Mouse (Mus musculus): ENCODE results near the gene Arhgef28.

The Arhgef28 gene

DNA sequence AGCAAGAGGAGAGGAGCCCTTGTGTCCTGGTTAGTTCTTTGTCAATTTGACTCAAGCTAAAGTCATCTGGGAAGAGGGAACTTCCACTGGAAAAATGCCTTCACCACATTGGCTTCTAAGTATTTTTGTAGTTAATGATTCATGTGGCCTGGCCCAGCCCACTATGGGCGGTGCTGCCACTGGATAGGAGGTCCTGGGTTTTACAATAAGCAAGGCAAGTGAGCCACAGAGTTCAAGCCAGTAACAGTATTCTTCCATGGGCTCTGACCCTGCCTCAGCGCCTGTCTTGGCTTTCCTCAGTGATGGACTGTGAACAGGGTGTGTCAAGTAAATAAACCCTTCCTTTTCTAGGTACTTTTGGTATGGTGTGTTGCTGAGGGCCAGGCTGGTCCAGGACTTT, 229.6 kb downstream of the Arhgef28 start:
- DNase-seq (ENCODE audit: extremely low read depth, insufficient read length, low spot score): peak; percentile 49

DNA sequence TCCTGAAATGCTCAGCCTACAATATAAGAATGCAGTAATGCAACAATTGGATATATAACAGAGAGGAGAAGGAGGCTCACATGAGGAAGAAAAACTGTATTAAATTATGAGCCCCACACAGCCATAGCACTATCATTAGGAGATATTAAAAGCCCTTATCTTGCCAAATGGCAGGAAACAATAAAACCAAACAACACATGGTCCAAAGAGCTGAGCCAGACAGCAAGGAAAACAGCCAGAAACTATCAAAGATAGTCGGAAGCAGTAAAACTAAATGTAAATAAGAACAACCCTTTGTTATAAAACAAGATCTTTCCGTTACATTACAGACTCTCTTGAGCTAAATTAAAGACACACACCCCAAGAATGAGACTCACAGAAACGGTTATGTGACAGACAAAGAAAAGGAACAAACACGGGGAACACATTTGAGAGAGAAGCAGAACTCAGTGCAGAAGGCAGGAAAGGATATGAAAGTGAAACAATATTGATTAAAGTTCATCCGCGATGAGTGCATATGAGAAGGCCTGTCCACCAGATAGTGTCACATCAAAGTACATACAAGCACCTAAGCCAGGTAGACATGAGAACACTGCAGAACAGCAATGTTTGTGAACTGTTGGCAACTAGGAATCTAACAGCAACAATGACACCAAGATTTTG, 231.6 kb downstream of the Arhgef28 start:
- DNase-seq (ENCODE audit: extremely low read depth, insufficient read length, low spot score): no peak

DNA sequence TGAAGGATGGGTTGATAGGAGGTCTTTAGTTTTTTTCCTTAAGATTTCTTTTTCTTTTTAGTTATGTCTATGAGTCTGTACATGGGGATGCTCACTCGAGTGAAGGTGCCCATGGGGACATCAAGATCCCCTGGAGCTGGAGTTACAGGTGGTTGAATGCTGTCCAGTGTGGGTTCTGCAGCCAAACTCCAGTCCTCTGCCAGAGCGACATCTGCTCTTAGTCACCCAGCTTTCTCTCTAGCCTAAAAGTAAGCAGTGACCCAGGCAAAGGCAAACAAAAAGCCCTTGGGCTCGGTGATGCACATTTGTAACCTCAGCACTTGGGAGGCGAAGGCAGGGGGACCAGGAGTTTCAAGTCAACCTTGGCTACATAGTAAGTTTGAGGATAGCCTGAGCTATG, 232.3 kb downstream of the Arhgef28 start:
- DNase-seq (ENCODE audit: extremely low read depth, insufficient read length, low spot score): no peak

DNA sequence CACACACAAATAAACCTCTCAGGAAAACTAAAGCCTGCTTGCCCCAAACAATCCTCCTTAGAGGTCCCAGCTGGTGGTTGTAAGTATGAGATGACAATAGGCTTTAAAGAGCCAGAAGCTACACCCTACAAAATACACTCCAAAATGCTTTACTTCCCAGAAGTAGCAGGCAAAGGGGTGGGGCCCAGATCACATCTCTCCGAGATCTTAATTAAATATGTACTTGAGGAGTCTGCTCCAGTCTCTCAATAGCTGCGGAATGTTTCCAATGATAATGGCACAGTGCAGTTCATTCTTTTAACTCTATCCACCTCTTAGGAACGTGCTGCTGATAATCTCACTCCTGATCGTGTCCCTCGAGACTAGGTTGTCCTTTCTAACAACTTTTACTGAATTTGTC, 240.2 kb downstream of the Arhgef28 start:
- DNase-seq (ENCODE audit: extremely low read depth, insufficient read length, low spot score): no peak

DNA sequence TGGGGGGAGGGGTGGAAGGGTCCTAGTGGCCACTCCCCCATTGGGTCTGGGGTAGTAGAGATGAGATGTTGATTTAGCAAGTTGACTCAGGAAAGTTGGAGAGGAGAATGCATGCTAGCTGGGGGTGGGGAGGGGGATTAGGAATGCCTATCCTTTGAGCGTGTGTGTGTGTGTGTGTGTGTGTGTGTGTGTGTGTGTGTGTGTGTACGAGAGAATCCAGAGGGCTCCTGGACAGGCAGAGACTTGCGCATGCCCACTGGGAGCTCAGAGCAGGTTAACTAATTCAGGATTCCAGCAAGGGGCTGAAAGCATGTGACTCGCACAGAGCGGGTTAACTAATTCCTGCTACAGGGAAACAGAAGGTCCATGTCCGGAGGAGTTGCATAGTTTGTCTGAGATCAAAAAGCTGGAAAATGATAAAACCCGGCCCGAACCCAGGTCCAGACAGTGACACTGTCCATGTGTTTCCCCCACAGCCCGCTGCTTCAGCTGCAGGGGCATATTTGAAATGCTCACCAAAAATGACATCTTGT, 241.3 kb downstream of the Arhgef28 start:
- no peak for DNase-seq (ENCODE audit: extremely low read depth, insufficient read length, low spot score)

DNA sequence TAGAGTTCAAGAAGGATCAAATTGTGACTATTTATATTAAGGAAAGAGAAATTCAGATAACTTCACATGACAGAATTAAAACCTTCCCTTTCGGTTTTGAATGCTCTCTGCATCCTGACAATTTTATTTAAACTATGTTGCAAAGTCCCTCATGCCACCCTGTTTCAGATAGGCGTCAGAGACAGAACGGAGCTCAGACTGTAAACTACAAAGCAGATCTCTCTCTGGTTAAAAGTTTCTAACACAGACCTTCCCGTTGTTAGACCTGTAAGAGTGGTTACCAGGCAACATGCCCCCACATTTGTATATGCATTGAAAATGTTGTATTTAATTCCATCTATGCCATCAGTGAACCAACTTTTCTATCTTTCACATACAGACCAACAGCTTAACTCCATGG, 246.1 kb downstream of the Arhgef28 start:
- DNase-seq (ENCODE audit: extremely low read depth, insufficient read length, low spot score): no peak

DNA sequence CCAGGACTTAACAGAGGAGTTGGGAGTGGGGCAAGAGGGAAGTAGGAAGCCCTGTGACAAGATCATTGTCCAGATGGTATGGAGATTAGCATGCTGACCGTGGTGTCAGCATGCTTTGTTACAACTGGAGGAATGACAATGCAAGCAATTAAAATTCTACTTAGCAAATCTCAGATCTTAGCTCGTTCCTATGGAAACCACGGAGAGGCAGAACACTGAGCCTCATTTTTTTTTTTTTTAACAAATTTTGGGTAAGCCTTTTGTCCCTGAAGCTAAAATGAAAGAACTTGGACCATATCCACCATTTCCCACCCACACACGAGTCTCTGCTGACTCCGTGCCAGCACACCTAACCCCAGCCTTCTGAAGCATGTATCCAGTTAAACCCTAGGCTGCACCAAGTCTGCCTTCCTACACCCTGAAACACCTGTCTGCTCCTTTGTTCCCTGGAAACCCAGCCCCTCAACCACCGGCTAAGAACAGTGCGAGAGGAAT, 246.8 kb downstream of the Arhgef28 start:
- no peak for DNase-seq (ENCODE audit: extremely low read depth, insufficient read length, low spot score)

DNA sequence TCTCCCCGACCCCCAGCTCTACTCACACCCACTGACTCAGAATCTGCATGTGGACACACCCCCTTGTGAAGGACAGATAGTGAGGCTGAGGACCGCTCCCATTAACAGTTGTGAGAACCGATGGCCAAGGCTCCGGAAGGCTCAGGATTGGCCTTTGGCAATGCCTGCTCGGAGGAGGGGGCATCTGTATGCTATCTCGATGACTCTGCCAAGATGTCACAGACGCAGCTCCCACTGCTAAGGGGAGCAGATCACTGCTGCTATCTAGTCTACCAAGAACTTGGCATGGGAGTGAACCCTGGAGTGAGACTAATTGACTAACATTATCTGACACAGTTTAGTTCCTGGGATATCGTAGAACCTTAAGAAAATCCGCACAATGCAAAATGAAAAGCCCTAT, 250.5 kb downstream of the Arhgef28 start:
- no peak for DNase-seq (ENCODE audit: extremely low read depth, insufficient read length, low spot score)

DNA sequence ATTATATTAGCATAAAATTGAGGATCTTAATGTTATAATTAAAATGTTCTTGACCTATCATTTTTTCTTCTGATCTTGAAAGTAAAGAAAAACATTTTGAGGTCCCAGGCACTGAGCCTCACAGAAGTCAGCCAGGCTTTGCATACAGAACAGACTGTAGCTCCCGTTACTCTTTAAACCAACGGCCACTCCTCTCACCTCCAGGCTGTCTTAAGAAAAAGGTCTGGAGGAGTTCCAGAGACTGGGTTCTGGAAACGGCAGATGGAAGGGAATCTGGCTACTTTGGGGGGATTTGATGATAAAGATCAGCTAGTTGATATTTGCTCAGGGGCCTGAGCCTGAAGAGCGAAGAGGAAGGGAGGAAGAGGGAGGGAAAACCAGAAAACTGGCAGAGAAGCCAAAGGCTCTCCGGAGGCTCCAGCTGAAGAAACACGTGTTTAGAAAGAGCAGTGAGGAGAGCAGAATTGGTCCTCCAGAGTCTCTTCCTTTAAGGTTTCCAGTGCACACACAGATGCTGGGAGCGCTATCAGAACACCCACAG, 251.2 kb downstream of the Arhgef28 start:
- DNase-seq (ENCODE audit: extremely low read depth, insufficient read length, low spot score): no peak

DNA sequence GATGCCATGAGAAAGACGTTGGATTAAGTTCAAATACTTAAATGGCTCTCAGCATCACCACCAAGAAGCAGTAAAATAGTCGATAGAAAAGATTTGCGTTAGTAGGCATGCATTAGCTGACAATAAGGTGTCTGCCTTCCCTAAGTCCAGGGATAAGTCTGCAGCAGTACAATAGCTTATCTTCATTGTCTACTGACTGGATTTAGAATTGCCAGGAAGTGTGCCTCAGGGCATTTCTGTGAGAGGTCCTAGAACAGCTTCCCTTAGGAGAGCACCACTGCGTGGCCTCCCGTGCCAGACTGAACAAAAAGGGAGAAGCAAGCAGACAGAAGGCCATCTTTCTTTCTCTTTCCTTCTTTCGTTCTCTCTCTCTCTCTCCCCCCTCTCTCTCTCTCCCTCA, 252.2 kb downstream of the Arhgef28 start:
- no peak for DNase-seq (ENCODE audit: extremely low read depth, insufficient read length, low spot score)

DNA sequence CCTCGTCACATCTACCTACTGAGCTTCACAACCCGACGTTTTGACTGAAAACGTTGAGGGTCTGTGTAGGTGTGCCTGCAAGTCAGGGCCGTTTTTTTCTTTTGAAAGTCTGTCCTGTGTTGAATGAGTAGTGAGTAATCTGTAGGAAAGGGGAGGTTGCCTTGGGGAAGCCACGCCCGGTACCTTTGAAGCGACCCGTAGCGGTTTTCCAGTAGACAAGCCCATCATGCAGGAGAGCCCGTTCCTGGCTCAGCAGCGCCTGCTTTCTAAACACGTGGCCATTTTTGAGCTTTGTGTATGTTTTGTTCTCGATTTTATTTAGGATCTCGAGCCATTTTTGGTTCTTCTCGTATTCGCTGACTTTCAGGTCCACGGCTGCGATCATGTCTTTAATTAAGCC, 252.7 kb downstream of the Arhgef28 start:
- no peak for DNase-seq (ENCODE audit: extremely low read depth, insufficient read length, low spot score)

DNA sequence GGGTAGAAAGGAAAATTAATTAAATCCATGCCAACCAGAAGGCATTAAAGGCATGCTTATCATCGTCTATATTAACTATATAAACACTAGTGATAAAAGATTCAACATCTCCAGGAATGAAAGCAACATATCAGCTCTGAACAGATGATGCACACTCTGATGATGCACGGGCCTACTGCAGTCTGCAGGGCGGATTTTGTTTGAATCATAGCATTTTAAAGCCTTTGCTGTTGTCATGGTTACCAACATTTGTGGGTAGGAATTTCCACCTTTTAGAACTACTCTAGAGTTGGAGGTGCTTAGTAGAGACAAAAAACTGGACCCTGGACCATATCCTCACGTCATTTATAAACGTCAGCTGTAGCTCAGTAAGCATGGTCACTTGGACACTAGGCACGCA, 257.4 kb downstream of the Arhgef28 start:
- DNase-seq (ENCODE audit: extremely low read depth, insufficient read length, low spot score): no peak

DNA sequence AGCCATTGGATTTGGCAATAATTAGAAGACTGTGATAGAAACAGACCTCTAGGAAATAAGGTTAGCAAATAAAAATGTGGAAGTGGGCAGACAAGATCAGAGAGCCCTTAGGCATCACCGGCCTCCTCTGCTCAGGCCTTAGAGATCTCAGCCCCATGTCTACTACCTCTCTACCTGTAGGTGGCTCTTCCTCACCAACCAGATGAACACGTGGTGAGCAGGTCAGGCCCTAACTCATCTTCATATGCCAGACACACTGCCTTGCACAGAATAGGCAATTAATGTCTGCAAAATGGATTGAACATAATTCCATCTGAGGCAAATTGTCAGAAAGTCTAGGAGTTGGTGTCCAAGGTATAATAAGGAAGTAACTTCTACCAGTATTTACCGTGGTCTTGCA, 258.6 kb downstream of the Arhgef28 start:
- no peak for DNase-seq (ENCODE audit: extremely low read depth, insufficient read length, low spot score)

DNA sequence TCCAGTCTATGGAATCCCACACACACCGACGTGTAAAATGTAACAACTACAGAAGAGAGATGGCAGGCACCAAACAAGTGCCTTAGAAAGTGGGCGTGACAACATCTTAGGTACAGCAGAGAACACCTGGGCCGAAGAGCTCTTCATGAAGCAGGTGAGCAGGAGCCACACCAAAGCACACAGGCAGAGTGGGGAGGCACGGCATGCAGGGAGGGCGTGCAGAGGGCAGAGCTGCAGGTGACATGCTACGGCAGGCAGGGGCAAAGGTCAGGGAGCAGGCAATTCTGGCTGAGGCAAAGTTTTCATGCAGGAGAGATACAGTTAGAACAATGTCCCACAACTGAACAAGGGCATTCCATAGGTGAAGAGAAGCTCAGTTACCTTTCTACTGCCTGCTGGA, 259.8 kb downstream of the Arhgef28 start:
- DNase-seq (ENCODE audit: extremely low read depth, insufficient read length, low spot score): no peak

DNA sequence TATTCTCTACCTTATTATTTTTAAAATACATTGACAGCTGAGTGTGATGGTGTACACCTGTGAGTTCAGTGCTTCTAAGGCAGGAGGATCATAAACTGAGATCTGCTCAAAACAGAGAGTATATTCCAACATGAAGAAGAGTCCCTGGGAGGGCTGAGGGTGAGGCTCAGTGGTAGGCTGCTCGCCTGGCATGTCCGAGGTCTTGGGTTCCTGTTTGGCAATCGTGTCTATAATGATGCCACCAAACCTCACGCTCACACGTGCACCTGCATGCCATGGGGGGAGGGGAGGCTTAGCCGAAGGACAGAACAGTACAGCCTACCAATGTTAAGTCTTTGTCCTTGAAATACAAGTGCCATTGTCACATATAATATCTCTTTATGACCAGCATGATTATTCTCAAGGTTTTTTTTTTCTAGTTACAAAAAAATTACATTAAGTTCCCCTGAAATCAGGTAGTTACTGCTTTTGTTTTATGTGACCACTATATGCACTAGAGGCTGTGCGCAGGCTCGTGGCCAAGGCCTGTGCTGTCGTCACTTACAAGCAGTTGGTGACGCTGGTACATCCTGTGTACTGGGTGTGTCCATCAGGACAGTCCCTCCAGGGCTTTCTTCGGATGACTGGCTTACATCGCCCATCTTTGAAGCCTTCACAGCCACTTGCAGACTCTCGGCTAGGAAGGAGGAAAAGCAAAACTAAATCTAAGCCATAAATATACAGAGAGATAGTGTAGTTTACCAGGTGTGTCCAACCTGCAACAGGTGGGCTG, 264.1 kb downstream of the Arhgef28 start:
- no peak for DNase-seq (ENCODE audit: extremely low read depth, insufficient read length, low spot score)

DNA sequence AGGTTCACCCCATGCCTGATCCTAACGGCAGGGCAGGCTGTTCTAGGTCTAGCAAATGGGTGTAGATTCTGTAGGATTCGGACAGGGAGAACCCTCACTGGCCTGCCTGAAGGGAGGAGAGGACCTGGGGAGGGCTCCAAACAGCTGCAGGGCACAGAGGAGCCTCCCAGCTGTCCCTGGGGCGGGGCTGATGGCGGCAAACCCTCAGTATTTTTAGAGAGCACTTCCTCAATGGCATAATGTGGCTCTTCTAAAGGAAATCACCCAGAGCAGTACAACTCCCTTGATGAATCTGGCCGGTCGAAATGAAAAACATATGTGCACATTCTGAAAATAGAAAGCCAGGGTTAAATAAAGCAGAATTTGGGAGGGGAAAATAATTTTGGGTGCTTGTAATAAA, 265.1 kb downstream of the Arhgef28 start:
- no peak for DNase-seq (ENCODE audit: extremely low read depth, insufficient read length, low spot score)

DNA sequence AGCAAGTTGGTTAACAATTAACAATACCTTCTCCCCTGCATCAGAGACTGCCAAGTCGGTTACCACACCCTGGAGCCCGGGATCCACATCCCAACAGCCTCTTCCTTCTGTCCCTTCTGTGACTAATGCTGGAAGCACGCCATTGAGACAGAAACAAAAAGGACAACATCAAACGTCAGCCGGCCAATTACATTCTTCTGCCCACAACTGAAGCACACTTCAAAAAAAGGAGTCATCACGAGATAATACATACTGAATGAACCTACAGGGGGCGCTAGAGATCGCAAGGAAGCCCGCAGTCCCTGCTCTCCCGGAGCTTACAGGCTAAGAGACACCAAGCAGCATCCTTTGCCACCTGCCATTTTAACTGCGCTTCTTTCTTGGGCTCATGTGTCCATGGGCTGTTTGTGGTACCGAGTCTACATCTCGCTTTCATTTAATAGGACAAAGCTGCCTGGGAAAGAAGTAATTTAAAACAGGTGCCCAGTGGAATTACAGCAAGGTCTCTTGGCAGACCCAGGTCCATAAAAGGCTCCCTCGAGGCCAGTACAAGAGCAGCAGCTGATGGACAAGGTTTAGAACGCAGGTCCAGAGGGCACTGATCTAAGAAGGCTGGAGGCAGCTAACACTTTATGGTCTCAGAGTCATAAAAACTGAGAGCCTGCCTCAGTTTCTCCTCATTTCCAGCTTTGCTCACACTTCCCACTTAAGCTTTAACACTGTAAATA, 266.6 kb downstream of the Arhgef28 start:
- DNase-seq (ENCODE audit: extremely low read depth, insufficient read length, low spot score): peak; percentile 54

DNA sequence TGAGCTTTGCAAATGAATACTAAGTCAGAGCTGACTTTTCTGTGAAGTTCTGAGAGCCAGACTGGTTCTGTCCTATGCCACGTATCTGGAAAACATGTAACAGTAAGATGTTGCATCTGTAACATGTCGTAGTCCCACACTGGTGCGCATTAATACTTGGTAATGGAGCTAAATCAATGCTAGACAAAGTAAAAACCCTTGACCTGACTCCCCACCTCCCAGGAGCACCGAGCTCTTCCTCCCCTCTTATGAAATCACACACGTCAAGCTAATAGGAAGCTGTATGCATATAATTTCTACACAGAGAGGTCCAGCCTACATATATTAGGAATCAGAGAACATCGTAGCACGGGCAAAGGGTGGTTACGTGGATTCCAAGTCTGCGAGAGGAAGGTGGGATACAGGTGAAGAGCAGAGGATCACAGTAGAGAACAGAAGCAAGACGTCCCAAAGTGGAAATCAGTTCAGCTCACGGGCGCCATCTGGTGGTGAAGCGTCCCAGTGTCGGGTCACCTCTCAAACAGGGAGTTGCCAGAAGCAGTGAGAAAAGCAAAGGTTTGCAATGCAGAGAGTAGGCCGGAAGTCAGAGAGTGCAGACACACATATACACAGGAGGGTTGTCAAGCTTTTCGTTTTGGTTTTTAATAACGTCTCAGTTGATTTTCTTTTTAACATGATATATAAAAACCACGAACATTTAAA, 267.5 kb downstream of the Arhgef28 start:
- DNase-seq (ENCODE audit: extremely low read depth, insufficient read length, low spot score): peak; percentile 67

DNA sequence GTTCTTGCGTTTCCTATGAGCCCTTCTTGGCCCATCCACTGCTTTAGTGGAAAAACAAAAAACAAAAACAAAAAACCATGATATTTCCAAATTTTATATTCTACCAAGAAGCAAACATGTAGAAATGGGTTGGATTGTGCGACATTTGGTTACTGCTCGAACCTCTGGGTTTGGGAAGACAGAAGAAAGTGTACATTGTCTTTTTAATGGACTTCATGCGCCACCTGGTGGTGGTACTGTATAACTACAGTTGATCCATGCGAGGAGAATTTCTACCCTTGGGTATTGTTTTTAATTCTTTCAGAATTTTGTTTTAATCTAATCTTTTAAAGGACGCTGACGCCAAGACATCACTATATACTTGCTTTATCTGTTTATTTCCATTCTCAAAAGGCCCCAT, 268.3 kb downstream of the Arhgef28 start:
- no peak for DNase-seq (ENCODE audit: extremely low read depth, insufficient read length, low spot score)

DNA sequence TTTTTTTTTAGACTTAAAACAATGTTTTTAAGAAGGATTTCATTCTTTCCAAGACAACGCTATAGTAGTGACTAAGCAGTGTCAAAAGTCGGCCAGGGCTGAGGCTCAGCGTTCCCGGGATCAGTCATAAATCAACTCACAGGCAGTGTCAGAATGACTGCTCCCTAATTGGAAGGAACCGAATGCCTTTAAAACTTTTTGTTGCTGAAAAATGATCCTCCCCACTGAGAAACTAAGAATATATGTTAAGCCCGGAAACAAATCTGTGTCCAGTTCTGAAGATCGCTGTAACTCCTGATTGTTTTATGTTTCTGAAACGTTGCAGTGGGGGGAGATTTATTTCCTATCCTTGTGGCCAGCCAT, 278.1 kb downstream of the Arhgef28 start:
- no peak for DNase-seq (ENCODE audit: extremely low read depth, insufficient read length, low spot score)
